Mouse (Mus musculus) megakaryocyte progenitor cell, adult 5-6 weeks (primary cell): ENCODE data around the gene Doc2g. TPM values are rescaled to one million over a fixed set of nuclear protein-coding genes. Genes with fewer than 3 reads are reported as not detected.
A peak's percentile ranks its signal among the peaks of the same experiment; 100 is the strongest.
"Not testable (repeated sequence)": the region's sequence is repeated elsewhere in the genome, so short reads cannot be mapped to it uniquely, and the experiment has no call there.

Source experiments
- ATAC-seq: replicated peaks from 2 replicates; pipeline ENCODE4 v1.8.0; 2016; ENCODE audit warnings: mild to moderate bottlenecking, moderate TSS enrichment, inconsistent platforms; ENCODE audit not compliant: poor library complexity
- total RNA-seq, 2 experiments: library from RNA; stranded (forward) in 1 of 2; stranded (reverse) in 1 of 2; fragments of 157-497, 149-512 nt in 1 of 2; fragments of 200-1000 nt in 1 of 2; gene quantifications; 2 replicates each; pipeline versions ENCODE4 v1.2.3 to v1.2.4; 2015 to 2017

Gene Doc2g
- total RNA-seq, 2 experiments from 2014 or later, result 1.6 to 2.9 TPM

DNA sequence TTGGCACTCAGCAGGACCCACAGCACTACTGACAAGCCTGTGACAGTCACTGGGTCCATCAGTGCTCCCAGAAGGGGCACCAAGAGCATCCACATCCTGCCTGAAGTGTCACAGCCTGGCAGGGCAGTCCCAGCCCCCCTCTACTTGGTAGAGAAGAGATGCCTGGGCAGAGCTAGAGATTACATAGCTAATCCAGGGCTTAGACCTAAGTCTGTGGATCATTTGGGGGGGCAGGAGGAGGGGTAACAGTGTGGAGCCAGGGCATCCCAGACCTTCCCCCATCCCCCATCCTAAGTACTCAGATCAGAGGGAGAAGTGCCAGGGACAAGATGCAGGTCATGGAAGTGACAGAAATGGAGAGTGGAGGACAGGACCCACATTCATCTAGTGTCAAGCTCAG, 11.7 kb downstream of the Doc2g start:
- ATAC-seq, result no peak

DNA sequence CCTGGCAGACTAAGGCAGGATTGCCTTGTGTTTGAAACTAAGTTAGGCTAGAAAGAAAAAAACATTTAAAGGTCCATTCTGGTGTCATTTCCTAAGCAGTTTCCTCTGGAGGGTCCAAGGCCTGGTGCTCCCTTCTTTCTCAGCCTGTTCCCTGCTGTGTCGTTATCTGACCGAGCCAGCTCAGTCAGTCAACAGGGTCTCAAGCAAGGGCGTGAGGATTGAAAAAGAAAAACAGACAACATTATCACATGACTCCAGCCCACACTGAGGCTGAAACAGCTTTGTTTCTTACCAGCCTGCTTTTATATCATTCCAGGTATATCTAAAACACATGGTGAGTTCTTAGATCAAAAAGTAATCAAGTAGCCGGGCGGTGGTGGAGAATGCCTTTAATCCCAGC, 12.5 kb downstream of the Doc2g start:
- no peak for ATAC-seq

DNA sequence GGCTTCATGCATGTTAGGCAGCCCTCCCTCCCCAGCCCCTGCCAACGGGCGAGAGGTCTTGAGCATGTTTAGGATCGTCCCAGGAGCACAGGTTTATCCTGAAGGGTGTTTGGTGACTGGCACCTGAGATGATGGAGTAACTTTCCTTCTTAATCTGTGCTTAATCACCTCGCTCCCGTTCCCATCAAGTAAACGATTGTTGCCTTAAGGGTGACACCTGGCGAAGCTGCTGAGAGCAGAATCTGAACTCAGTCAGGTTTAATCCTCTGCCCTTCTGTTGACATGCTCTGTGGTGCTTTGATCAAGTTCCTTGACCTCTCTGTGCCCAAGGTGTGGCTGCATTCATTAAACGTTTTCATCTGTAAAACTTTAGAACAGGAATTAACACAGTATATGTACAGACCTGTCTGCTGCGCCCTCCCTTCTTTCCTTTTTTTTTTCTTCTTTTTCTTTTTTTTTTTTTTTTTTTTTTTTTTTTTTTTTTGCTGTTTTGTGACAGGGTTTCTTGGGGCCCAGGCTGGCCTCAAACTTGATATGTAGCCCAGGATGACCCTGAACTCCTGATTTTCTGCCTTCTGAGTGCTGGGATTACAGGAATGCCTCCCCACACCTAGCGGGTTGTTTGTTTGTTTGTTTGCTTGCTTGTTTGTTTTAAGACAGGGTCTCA, 14.9 kb downstream of the Doc2g start:
- ATAC-seq, result no peak

DNA sequence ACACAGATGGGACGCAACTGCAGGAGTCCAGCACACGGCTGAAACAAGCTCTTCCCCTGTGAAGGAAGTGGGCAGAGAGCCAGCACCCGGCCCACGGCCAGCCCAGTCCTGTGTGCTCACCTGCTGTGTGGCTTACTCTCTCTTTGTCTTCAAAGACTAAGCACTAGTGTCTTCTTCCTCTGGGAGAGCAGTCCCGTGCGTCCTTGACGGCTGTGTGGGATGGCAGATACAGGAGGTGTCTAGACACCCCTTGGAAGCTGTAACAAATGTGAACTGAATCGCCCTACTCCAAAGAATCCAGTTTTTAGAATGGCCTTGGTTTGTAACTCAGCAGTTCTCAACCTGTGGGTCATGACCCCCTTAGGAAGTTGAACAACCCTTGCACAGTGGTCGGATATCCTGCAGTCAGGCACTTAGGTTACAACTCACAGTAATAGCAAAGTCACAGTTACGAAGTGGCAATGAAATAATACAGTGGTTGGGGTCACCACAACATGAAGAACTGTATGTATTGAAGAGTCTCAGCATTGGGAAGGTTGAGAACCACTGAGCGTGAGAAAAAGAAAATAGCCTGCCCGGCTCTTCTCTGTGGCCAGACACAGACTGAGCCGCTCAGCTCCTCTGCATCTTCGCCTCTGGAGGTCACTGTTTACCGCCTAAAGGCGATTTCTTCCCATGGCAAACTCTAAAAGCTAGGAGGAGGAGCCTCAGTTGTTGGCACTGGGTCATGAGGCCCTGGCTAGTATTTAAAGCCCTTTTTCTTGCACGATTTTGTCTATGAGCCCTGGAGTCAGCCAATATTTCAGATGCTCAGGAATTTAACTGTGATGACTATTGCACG, 15.8 kb downstream of the Doc2g start:
- ATAC-seq, result peak; percentile 99

DNA sequence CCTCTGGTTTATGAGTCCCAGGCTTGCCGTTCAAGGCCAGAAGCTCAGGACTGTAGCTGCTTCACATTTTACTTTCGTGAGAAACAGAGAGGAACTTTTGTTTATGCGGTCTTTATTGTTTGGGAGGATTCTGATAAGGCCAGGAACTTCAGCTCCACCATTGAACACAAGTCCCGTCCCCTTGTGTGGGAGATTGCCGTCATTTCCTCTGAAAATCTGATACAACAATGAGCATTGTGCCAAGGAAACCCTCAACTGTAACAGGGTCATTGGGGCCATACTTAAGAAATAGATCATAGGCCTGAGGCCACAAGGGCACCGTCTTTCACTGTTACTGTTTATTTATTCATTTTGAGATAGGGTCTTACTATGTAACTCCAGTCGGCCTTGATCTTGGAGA, 20.1 kb downstream of the Doc2g start:
- ATAC-seq, result no peak

DNA sequence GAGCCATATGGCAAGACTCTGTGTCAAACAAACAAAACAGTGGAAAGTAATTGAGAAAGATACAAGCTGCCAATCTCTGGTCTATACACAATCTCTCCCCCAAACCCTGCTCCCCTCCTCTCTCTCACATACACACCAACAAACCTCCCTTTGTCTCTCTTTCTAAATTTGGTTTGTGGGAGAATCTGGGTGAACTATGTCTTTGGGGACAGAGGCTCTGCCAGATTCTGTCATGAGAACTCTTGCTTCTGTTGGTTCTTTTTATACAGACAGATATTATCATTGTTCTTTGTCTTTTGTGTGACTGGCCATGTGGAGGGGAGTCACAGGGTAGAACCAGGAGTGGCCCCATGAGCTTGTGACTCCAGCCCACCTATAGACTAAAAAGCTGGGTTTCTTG, 24.5 kb downstream of the Doc2g start:
- ATAC-seq, result no peak

DNA sequence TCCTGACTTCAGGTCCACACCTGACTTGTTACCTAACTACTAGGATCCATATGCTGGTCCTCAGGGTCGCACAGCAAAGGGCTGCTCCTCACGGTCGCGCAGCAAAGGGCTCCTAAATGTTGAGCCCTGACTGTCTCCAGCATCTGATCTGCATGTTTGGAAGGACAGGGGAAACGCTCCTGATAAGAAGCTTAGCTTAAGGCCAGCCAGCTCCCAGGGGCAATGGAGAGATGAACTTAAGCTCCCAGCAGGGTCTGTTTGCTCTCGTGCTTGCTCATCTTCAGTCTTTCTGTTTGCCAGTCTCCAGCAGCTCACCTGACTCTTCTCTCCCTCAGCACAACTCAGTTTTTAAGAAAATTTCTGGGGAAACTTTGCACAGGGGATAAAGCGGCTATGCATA, 29.6 kb downstream of the Doc2g start:
- no peak for ATAC-seq

DNA sequence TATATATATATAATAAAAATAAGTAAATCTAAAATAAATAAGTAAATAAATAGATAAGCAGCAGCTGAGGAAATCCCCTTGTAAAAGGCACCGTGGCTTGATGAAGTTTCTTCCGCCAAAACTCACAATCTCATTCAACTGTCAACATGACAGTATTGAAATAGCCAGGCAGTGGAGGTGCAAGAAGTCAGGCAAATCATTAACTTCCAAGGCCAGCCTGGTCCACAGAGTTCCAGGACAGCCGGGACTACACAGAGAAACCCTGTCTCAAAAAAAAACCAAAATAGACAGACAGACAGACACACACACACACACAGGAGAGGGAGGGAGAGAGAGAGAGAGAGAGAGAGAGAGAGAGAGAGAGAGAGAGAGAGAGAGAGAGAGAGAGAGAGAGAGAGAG, 30.2 kb downstream of the Doc2g start:
- no peak for ATAC-seq

DNA sequence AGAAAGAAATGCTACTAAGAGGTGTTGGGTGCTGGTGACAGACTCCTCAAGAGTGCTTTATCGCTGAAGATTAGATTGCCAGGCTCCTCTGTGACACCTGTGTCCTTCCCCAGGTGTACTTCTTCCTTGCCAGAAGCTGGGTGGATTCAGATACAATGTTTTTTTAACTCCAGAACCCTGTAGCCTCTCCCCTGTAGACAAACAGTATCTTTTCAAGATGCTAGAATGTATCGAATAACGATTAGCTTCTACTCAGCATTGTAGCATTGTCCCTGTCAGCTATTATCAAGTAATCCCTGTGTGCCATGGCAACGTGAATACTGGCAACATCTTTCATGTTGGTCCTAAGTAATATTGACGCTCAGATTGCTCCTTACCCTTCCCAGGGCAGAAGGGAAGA, 30.6 kb downstream of the Doc2g start:
- ATAC-seq, result no peak

DNA sequence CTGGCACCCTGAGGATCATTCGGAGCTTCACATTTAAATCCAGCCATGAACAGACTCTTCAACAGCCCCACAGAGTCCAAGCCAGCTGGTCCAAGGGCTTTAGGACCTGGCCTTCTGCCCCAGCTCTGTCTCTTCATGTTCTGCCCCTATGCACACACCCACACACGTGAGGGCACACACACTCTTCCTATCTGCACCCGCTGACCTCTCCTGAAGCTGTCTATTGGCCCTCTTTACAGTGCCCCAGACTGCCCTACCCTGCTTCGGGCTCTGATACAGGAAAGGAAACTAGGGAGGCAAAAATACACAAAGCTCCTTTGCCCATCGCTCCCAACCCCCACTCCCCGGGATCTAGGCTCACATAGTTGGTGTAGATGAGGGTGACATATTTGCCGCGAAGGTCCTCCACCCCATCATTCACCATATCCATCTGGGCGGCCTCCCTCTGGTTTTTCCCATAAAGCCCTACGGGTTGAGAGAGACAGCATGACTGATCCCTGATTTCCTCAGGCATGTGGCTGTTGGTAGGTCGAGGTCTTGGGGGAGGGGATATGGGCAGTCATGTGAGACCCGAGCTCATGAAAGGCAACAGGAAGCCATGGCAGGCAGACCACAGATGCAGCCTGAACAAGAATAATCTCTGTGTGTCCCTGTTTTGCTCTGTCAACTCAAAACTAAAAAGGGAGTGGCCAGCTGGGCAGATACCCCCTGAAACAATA, 33.4 kb downstream of the Doc2g start:
- no peak for ATAC-seq

DNA sequence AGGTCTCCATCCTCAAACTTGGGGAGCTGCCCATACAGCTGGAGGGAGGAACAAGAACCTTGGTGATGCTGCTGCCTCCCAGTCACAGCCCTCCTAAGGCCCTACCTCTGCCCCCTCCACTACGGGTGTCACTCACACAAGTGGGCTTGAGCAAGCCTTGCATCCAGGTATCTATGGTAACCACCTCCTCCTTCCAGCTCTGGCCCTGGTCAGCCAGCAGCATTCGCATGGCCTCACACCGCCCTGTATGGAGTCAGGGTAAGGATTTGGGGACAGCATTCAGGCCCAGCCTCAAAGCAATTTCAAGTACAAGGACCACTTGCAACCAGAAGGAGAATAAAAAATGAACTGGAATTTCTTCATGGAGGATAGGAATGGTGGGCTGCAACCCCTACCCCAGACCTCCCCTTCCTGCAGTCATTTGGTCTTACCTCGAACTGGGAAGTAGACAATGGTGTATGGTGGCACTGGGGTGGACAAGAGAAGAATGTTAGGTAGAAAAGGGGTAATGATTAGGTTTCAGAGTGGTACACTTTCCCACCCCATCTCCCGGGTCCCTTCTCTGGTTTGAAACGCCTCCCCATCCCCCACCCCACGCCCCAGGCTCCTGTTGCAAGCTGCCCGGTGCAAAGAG, 34.2 kb downstream of the Doc2g start:
- ATAC-seq, result not testable (repeated sequence)

DNA sequence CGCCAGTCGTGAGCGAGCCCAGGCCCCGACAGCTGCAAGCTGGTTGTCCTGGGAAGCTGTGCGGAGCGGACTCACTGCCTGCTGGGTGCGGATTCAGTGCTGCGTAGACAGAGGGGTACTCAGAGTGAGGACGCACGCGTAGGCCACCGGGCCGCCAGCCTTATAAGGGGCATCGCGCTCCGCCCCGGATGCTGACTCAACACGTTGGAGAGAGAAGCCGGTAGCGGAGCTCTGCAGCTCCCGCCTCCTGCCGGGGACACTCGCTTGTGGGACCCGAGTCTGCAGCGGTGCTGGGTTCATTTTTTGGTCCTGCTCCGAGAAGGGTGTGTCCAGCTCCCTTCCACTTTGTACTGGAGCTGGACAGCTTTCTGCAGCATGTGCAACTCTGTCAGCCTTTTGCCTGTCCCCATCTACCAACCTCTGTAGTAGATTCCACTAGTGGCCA, 34.7 kb downstream of the Doc2g start, which contains the start of gene Gstp1:
TSS of gene Gstp1 (minus strand) at position 198 of the 445 bp plus-strand sequence.
- ATAC-seq, result peak; percentile 99

DNA sequence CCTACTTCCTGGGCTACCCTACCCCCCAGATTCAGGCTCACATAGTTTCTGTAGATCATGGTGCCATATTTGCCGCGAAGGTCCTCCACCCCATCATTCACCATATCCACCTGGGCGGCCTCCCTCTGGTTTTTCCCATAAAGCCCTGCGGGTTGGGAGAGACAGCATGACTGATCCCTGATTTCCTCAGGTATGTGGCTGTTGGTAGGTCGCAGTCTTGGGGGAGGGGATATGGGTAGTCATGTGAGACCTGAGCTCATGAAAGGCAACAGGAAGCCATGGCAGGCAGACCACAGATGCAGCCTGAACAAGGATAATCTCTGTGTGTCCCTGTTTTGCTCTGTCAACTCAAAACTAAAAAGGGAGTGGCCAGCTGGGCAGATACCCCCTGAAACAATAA, 37.8 kb downstream of the Doc2g start:
- not testable (repeated sequence) for ATAC-seq

DNA sequence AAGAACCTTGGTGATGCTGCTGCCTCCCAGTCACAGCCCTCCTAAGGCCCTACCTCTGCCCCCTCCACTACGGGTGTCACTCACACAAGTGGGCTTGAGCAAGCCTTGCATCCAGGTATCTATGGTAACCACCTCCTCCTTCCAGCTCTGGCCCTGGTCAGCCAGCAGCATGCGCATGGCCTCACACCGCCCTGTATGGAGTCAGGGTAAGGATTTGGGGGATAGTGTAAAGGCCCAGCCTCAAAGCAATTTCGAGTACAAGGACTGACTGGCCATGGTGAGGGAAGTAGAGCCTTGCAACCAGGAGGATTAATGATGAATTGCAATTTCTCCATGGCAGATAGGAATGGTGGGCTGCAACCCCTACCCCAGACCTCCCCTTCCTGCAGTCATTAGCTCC, 38.4 kb downstream of the Doc2g start:
- not testable (repeated sequence) for ATAC-seq

DNA sequence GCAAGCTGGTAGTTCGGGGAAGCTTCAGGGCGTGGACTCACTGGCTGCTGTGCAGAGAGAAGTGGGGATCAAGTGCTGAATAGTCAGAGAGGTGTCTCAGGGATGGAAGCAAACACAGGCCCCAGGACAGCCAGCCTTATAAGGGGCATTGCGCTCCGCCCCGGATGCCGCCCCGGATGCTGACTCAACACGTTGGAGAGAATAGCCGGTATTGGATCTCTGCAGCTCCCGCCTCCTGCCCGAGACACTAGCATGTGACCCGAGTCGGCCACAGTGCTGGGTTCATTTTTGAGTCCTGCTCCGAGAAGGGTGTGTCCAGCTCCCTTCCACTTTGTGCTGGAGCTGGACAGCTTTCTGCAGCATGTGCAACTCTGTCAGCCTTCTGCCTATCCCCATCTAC, 39.0 kb downstream of the Doc2g start:
- no peak for ATAC-seq

DNA sequence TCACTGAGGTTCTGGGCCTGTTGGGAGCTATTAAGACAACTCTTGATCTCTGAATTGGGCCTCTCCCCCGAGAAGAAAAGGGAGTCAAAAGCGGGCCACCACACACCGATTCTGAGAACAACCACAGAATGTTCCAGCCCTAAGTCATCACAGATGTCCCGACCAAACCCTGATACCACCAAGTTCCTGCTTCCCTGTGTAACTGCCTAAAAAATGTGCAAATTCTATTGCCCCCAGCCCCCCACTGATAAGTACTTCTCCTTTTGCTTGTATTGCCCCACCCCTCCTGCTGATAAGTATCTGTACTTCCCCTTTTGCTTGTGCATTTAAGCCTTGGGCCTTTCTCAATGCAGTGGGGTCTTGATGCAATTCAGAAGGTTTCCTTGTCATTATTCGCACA, 41.0 kb downstream of the Doc2g start:
- not testable (repeated sequence) for ATAC-seq

DNA sequence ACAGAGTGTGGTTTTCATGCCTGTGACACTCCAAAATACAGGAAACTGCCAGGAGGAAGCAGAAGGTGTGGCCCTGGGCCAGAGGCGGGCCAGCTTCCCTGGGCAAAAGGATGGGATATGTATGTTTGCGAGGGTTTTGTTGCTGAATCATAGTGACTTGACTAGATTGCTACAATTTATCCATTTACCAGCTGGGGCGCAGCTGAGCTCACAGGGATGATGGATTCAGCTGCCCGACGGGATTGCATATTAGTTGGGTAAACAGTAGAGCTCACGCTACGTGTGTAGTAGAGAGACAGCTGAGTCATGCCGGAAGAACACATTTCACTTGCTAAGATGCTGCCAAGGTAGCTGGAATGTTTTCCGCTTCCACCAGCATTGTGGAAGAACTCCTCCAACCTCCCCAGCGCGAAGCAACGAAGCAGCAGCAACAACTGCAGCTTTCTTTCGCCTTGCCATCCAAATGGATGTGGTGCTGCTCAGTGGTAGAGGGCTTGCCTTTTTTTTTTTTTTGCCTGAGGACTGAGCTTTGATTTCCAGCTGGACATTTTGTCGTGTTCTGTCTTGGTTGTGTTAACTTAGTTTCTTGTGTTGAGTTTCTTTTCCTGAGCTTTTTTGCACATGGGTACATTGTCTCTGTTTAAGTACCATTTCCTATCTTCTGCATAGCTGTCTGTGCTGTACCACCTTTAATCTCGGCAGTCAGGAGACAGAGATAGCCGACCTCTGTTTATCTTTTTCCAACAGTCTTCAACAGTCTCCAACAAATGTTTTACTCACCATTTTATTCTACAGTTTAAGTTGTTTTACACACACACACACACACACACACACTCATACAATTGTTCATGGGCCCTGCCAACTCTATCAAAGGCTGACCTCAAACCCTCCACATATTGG, 43.1 kb downstream of the Doc2g start, which contains the start of gene Gstp2:
TSS of gene Gstp2 (minus strand) at position 58 of the 900 bp plus-strand sequence.
- ATAC-seq, result peak; percentile 74

DNA sequence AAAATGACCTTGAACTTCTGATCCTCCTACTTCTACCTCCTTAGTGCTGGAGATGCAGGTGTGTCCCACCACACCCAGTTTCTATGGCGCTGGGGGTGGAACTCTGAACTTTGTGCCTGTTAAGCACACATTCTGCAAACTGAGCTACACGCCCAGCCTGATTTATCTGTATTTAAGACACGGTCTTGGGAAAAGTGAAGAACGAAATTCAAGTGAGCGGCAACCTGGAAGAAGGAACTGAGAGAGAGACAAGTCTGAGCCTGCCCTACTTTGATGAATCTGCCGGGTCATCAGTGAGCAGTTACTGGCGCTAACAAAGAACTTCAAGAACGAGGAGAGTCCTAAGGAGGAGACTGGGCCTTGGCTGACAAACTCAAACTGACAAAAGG, 43.7 kb downstream of the Doc2g start:
- peak; percentile 23; the same call in 1 of the 2 replicates for ATAC-seq

DNA sequence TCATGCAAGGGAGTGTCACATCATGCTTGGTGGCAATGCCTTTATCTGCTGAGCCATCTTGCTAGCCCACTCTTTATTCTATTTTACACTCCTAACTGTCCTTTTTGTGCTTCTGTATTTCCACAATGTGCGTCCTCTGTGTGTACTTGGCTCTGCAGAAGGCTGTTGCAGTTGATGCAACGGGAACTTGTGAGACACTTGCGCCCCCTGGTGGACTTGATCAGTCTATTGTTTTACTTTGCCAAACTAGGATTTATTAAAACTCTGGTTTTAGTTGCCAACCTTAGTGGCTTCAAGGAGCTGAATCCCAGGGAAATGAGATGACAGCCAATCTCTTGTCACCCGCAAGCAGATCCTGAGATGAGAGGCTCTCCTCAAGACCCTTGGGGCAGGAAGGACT, 44.7 kb downstream of the Doc2g start:
- peak; percentile 65 for ATAC-seq

DNA sequence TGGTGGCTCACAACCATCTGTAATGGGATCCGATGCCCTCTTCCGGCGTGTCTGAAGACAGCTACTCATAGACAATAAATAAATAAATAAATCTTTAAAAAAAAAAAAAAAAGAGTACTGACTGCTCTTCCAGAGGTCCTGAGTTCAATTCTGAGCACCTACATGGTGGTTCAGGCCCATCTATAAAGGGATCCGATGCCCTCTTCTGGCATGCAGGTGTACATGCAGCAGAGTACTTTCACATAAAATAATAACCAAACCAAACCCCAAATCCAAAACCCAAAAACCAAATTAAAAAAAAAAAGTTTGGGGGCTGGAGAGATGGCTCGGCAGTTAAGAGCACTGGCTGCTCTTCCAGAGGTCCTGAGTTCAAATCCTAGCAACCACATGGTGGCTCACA, 46.0 kb downstream of the Doc2g start:
- not testable (repeated sequence) for ATAC-seq
